Mouse (Mus musculus) kidney, adult 2 months (tissue): ENCODE data around the gene Mob3b.

ENCODE experiments used
- CTCF ChIP-seq: fragments of 200-500 bp; conservative IDR thresholded peaks from 2 replicates; pipeline ENCODE4 v1.5.1; 2011; ENCODE audit warnings: low read depth, mild to moderate bottlenecking, control low read depth, low read length, moderate library complexity, mixed read lengths; ENCODE audit not compliant: insufficient read depth, insufficient read length
- POLR2A ChIP-seq: fragments of 200-500 bp; IDR thresholded peaks from one replicate; pipeline ENCODE4 v1.6.1; 2011; ENCODE audit warnings: low read depth, low read length, control low read depth

- TF ChIP-seq CTCF (no peak), POLR2A (no peak)
These were observed 106.1 kb downstream of the Mob3b start for GRCm38 (mm10) chr4:35051152-35051551.
